Comparison of ENCODE assay signal across 25 mouse cellular contexts in genomic region chr3:52527781-52528180, GRCm38 (mm10).
A peak's percentile ranks its signal among the peaks of the same experiment; 100 is the strongest.
DNase-seq lines count a peak whose midpoint lies in the region; ATAC-seq lines count a peak whose summit lies in the region.
"Had no signal": no experiment of that assay in that cellular context is flagged by ENCODE, and none has a peak within 500 bp of the region (broad histone marks: within the 10 kb centered on the region; RNA-seq: fewer than 3 reads in every experiment).

No protein-coding gene starts in this region.

- no peaks in the 10 kb centered on the region for H3K36me3 ChIP-seq in liver, embryonic 15.5 days (replicated peaks)
- no peaks in the 10 kb centered on the region for H3K36me3 ChIP-seq in hindbrain, embryonic 10.5 days
- H3K36me3 ChIP-seq: embryonic facial prominence, embryonic 10.5 days; embryonic facial prominence, embryonic 13.5 days; forebrain, embryonic 12.5 days; forebrain, embryonic 15.5 days; G1E had no signal

- H3K9me3 ChIP-seq in liver, embryonic 15.5 days (replicated peaks): no peaks in the 10 kb centered on the region
- no peaks in the 10 kb centered on the region for H3K9me3 ChIP-seq in hindbrain, embryonic 10.5 days
- H3K9me3 ChIP-seq: embryonic facial prominence, embryonic 10.5 days; embryonic facial prominence, embryonic 13.5 days; forebrain, embryonic 12.5 days; forebrain, embryonic 15.5 days had no signal

- H3K4me1 ChIP-seq in liver, embryonic 15.5 days (replicated peaks): no peaks in the 10 kb centered on the region
- H3K4me1 ChIP-seq in brown adipose tissue, adult 24 weeks (ENCODE audit: control insufficient read depth, insufficient read depth, insufficient read length, low read length): peaks cover 6% of the 10 kb centered on the region; the same call in 1 of the 2 replicates
- peaks cover 25% of the 10 kb centered on the region; the same call in 1 of the 2 replicates for H3K4me1 ChIP-seq in hindbrain, embryonic 10.5 days (replicated peaks)
- H3K4me1 ChIP-seq: embryonic facial prominence, embryonic 13.5 days; forebrain, embryonic 12.5 days; forebrain, embryonic 15.5 days had no signal

- 58% methylated on average over 3 of the region's 3 CpGs for WGBS in liver, embryonic 15.5 days (ENCODE audit: insufficient replicate concordance)
- 39% methylated on average over 3 of the region's 3 CpGs for WGBS in hindbrain, embryonic 10.5 days

- no peak for ATAC-seq in liver, embryonic 15.5 days (ENCODE audit: insufficient read depth)
- ATAC-seq: forebrain, embryonic 15.5 days; hindbrain, postnatal 0 days; inflammation-experienced regulatory T-cells, adult 6 months; intestine, embryonic 16.5 days; Patski had no signal

- H3K9ac ChIP-seq in liver, embryonic 15.5 days: no peak overlapping the region
- H3K9ac ChIP-seq: embryonic facial prominence, embryonic 13.5 days; forebrain, embryonic 12.5 days; forebrain, embryonic 15.5 days; hindbrain, embryonic 14.5 days had no signal

- DNase-seq in gastrocnemius, adult 18-20 months (ENCODE audit: low spot score): peak; percentile 19
- DNase-seq in gastrocnemius, postnatal 36 days: no peak
- no peak for DNase-seq in liver
- peak; percentile 30 for DNase-seq in embryo, embryonic 9.5 days (ENCODE audit: extremely low spot score)
- DNase-seq in hindbrain, embryonic 10.5 days (ENCODE audit: low spot score): no peak
- DNase-seq: B cell, adult 2 months; cerebellum, adult 11 months; cerebellum, adult 2 months; cerebellum, adult 9-11 months; cerebellum, postnatal 25 days had no signal

- intact Hi-C loops in gastrocnemius, postnatal 36 days (cut with DNase I): no loop called here

- H3K4me3 ChIP-seq in liver, embryonic 15.5 days (replicated peaks): no peak overlapping the region
- no peak overlapping the region for H3K4me3 ChIP-seq in brown adipose tissue, adult 24 weeks (ENCODE audit: insufficient read depth, low read depth, low read length)
- H3K4me3 ChIP-seq in hindbrain, embryonic 10.5 days: no peak overlapping the region
- H3K4me3 ChIP-seq: embryonic facial prominence, embryonic 10.5 days; embryonic facial prominence, embryonic 13.5 days; erythroblast, embryonic 14.5 days; forebrain, embryonic 12.5 days; forebrain, embryonic 15.5 days had no signal

- 0 out of 2 replicates have a peak overlapping the region, but pooled peaks have one; percentile 31 for H3K27ac ChIP-seq in liver, embryonic 15.5 days (replicated peaks)
- H3K27ac ChIP-seq in brown adipose tissue, adult 24 weeks (replicated peaks; ENCODE audit: low read depth, low read length): peak overlapping the region; percentile 97
- no peak overlapping the region for H3K27ac ChIP-seq in hindbrain, embryonic 10.5 days
- H3K27ac ChIP-seq: embryonic facial prominence, embryonic 10.5 days; embryonic facial prominence, embryonic 13.5 days; forebrain, embryonic 12.5 days; forebrain, embryonic 15.5 days; hindbrain, embryonic 14.5 days; hindbrain, postnatal 0 days had no signal

- H3K27me3 ChIP-seq in liver, embryonic 15.5 days: no peaks in the 10 kb centered on the region
- no peaks in the 10 kb centered on the region for H3K27me3 ChIP-seq in hindbrain, embryonic 10.5 days (ENCODE audit: insufficient read depth, poor library complexity, severe bottlenecking)
- H3K27me3 ChIP-seq: CH12.LX; forebrain, embryonic 15.5 days; Patski had no signal

- no peak overlapping the region for H3K4me2 ChIP-seq in liver, embryonic 15.5 days
- H3K4me2 ChIP-seq: embryonic facial prominence, embryonic 13.5 days; forebrain, embryonic 12.5 days; forebrain, embryonic 15.5 days; heart, embryonic 11.5 days; hindbrain, embryonic 14.5 days had no signal

Comparison
In these comparisons a context has a peak if more than half of its experiments do, and no peak if none do; other contexts are left out.
1. DNase-seq: peak in gastrocnemius, adult 18-20 months (single experiment) and embryo, embryonic 9.5 days (single experiment); none in gastrocnemius, postnatal 36 days (0 of 2), liver (single experiment) and hindbrain, embryonic 10.5 days (single experiment).